Mouse (Mus musculus): ENCODE data around the gene Aqr.

The Aqr gene

GRCm38 (mm10) chr2:114136755-114137154 lies 50.1 kb downstream of the Aqr start:
- no peak for DNase-seq (ENCODE audit: low read depth, low spot score)

- no peak for DNase-seq (ENCODE audit: low read depth, low spot score)
Measured at GRCm38 (mm10) chr2:114135777-114136176, 51.0 kb downstream of the Aqr start.

- no peak for DNase-seq (ENCODE audit: low read depth, low spot score)
Measured at GRCm38 (mm10) chr2:114133355-114133754, 53.5 kb downstream of the Aqr start.

GRCm38 (mm10) chr2:114130657-114131056 lies 56.2 kb downstream of the Aqr start:
- no peak for DNase-seq (ENCODE audit: low read depth, low spot score)

GRCm38 (mm10) chr2:114123304-114123703 lies 63.5 kb downstream of the Aqr start:
- no peak for DNase-seq (ENCODE audit: low read depth, low spot score)

- DNase-seq (ENCODE audit: low read depth, low spot score) = no peak
Measured at GRCm38 (mm10) chr2:114119451-114119850, 67.4 kb downstream of the Aqr start.

GRCm38 (mm10) chr2:114117665-114118064 lies 69.2 kb downstream of the Aqr start:
- DNase-seq (ENCODE audit: low read depth, low spot score) = no peak

- DNase-seq (ENCODE audit: low read depth, low spot score) = no peak
Measured at GRCm38 (mm10) chr2:114117235-114117634, 69.6 kb downstream of the Aqr start.

- DNase-seq (ENCODE audit: low read depth, low spot score) = no peak
Measured at GRCm38 (mm10) chr2:114115563-114115962, 71.3 kb downstream of the Aqr start.

- DNase-seq (ENCODE audit: low read depth, low spot score) = no peak
Measured at GRCm38 (mm10) chr2:114107288-114108278, 79.2 kb downstream of the Aqr start.

GRCm38 (mm10) chr2:114106383-114106782 lies 80.4 kb downstream of the Aqr start:
- DNase-seq (ENCODE audit: low read depth, low spot score) = no peak

- no peak for DNase-seq (ENCODE audit: low read depth, low spot score)
Measured at GRCm38 (mm10) chr2:114102471-114102870, 84.4 kb downstream of the Aqr start.

- no peak for DNase-seq (ENCODE audit: low read depth, low spot score)
Measured at GRCm38 (mm10) chr2:114100834-114101233, 86.0 kb downstream of the Aqr start.

- DNase-seq (ENCODE audit: low read depth, low spot score) = no peak
Measured at GRCm38 (mm10) chr2:114099816-114100215, 87.0 kb downstream of the Aqr start.

- no peak for DNase-seq (ENCODE audit: low read depth, low spot score)
Measured at GRCm38 (mm10) chr2:114099109-114099508, 87.7 kb downstream of the Aqr start.

GRCm38 (mm10) chr2:114097627-114098026 lies 89.2 kb downstream of the Aqr start:
- DNase-seq (ENCODE audit: low read depth, low spot score) = no peak

- DNase-seq (ENCODE audit: low read depth, low spot score) = no peak
Measured at GRCm38 (mm10) chr2:114096570-114096969, 90.3 kb downstream of the Aqr start.

- DNase-seq (ENCODE audit: low read depth, low spot score) = no peak
Measured at GRCm38 (mm10) chr2:114095348-114095747, 91.5 kb downstream of the Aqr start.

GRCm38 (mm10) chr2:114094696-114095095 lies 92.1 kb downstream of the Aqr start:
- DNase-seq (ENCODE audit: low read depth, low spot score) = no peak

- DNase-seq (ENCODE audit: low read depth, low spot score) = no peak
Measured at GRCm38 (mm10) chr2:114093577-114093976, 93.2 kb downstream of the Aqr start.

GRCm38 (mm10) chr2:114089862-114090261 lies 97.0 kb downstream of the Aqr start:
- no peak for DNase-seq (ENCODE audit: low read depth, low spot score)

- DNase-seq (ENCODE audit: low read depth, low spot score) = no peak
Measured at GRCm38 (mm10) chr2:114087271-114087670, 99.6 kb downstream of the Aqr start.

- no peak for DNase-seq (ENCODE audit: low read depth, low spot score)
Measured at GRCm38 (mm10) chr2:114071876-114072275, 114.9 kb downstream of the Aqr start.

All from retina, adult 2 months (tissue).